Mouse (Mus musculus) layer of hippocampus, adult 9-11 months (tissue): Measurements from ENCODE around the gene Coq4.

Experiments
- DNase-seq: peaks from one replicate; pipeline ENCODE4 v3.0.0; 2022

Gene Coq4

GRCm38 (mm10) chr2:29846911-29847310 lies 59.6 kb downstream of the Coq4 start:
- no peak for DNase-seq
